Mouse (Mus musculus): Measurements from ENCODE around the gene Cpsf3.

Cpsf3 gene

GRCm38 (mm10) chr12:21284761-21285441 is at the start of gene Cpsf3:
TSS of gene Cpsf3 (plus strand) at chr12:21285391.
- peak in 1 of 2 experiments; percentile 8 for DNase-seq

GRCm38 (mm10) chr12:21241965-21242364 is 43.2 kb upstream of the Cpsf3 start:
- DNase-seq, result no peak

DNA sequence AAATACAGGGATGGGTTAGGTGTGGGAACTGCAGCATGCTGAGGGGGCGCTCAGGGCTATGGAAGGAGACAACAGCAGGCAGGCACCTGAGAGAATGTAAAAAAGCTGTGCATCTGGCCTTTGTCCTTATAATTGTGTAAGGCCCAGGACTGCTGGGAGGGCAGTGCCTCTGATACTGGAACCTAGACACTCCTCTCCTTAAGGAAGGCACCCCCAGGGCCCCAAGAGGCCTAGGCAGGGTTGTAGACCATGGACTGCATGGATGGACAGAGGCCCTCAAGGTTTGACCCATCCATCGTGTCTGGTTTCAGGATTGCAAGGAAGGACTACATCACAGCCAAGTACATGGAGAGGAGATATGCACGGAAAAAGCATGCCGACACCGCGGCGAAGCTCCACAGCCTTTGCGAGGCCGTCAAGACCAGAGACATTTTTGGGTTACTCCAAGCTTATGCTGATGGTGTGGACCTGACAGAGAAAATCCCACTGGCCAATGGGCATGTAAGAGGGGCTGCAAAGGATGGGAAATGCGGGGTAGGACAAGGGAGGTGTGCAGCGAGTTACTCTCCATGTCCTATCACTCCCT is 40.7 kb upstream of the Cpsf3 start:
- no peak for DNase-seq

DNA sequence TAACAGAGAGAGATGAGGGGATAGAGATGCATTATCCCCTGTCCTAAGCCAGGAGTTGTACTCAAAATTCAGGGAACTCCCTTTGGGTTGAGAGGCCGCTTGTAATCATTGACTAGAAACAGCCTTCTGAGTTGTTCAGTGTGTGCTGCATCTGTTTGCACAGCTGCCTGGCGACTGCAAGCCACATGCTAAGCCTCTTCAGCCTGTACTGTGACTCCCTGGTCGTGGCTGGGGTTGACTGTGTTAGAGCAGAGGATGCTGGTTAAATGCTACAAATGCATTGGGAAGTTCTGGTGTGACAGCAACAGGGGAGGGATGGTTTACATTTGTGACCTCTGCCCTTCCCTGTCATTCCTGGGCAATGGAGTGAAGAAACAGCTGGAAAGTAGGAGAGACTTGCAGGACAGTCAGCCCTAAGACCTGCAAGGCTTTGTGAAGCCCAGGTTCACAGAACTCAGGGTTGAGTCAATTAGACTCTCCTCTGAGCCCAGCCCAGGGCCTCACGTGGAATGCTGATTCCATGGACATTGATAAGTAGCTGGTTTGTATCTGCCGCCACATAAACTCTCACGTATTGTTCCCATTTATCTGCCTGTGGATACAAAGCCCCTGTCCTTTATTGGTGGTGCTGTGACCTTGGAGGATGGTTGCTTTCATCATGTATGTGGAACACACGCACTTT is 37.3 kb upstream of the Cpsf3 start:
- DNase-seq, result no peak

- DNase-seq, result no peak
Observed at GRCm38 (mm10) chr12:21260494-21261256, 24.5 kb upstream of the Cpsf3 start.

DNA sequence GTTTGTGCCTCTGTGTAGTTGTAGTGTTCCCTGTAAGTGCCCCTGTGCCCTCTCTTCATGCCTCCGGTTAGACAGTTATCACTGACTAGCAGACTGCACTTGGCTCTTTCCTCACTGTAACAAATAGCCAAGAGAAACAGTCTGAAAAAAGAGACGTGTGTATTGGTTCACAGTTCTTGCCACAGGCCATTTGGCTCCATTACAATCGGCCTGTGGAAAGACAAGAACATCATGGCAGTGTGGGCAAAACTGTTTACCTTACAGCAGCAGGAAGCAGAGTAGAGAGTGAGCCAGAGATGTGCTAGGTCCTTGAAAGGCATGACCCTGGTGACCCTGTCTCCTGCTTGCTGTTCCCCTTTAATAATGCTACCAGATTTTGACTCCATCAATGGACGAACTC is 23.7 kb upstream of the Cpsf3 start:
- DNase-seq, result no peak

DNA sequence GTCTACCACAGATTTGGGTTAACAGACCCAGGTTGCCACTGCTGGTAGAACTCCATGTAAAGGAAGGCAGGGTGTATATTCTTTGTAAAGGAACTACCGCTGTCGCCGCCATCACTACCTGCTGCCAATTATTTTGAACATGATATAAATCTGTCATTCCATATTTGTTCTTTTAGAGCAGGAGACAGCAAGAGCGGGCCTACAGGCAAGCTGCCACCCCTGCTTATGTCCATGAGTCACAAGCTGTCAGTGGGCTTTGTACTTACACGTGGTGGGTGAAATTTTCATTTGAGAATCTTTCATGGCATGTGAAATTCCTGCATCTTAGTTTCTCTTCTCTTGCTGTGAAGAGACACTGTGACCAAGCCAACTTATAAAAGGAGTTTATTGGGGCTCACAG is 21.9 kb upstream of the Cpsf3 start:
- no peak for DNase-seq

DNA sequence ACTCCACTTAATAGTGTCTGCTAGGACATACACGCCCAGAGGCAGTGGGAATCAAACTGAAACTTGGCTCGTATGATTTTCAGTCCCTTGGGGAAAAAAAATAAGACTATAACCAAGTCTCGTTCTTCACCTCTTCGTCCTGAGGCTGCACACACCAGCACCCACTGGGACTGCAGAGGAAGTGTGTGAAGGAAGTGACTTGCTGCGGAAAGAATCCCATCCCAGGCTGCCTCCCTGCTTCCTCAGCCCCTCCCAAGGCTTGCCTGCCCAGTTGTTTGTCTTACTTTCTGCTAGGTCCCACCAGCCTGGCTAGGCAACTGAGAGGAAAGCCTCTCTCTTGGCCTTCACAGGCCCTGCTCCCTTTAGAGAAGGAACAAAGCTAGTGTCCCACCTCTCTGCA is 20.9 kb upstream of the Cpsf3 start:
- DNase-seq, result no peak

GRCm38 (mm10) chr12:21264970-21265369 is 20.2 kb upstream of the Cpsf3 start:
- no peak for DNase-seq

- no peak for DNase-seq
Observed at GRCm38 (mm10) chr12:21265501-21265900, 19.7 kb upstream of the Cpsf3 start.

DNA sequence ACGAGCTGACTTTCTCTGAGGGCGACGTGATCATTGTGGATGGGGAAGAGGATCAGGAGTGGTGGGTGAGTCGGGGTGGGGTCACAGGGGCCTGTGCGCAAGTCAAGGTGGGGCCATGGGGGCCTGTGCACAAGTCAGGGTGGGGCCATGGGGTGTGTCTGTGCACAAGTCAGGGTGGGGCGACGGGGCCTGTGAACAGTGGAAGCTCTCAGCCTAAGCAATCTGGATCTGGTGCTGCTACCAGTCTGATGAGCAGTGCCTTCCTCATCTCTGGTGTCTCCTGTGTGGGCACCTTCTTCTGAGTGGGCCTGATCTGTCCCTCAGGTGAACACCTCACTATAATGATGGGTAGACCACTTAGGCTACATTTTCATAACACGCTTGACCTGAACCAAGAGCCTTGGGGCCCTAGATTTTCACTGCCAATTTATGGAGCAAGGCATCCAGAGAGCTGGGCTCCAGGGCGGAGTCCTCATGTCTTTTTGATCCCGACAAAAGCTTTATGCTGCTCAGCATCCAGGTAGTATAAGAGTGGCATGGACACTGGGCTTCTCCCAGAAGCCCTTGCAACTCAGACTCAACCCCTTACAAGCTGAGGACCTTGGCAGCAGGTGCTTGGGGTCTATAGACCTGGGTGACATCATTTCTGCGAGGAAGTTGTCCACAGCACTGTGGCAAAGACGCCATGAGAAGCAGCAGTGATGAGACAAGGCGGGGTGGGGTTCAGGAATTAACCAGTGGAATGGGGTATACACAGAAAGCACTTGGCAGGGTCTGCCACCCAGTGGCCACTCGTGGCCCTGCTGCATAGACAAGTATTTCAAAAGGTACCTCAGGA is 19.0 kb upstream of the Cpsf3 start:
- DNase-seq, result peak; percentile 69 to 71

- DNase-seq, result no peak
Observed at GRCm38 (mm10) chr12:21266784-21267098, 18.4 kb upstream of the Cpsf3 start.

DNA sequence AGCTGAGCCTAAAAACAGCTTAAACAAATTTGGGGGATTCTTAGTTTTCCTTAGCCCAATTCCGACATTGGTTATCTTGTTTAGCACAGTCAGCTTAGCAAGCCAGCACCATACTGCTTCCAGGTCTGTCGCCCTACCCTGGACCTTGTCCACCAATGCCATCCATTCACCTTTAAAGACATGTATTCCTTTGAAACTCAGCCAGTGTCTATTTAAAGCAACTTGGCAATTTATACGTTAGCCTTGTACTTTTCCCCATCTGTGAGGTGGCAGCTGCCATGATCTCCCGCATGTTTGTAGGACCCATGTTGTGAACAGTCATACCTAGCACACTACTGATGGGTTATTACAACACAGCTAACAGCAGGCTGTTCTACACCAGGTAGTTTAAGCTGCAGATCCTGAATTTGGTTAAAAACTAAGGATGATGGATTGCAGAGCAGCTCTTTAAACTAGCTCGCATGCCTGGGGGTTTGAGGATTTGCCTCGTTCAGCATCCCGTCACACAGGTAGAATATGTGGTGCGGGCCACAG is 17.0 kb upstream of the Cpsf3 start:
- peak; percentile 53 to 57 for DNase-seq

DNA sequence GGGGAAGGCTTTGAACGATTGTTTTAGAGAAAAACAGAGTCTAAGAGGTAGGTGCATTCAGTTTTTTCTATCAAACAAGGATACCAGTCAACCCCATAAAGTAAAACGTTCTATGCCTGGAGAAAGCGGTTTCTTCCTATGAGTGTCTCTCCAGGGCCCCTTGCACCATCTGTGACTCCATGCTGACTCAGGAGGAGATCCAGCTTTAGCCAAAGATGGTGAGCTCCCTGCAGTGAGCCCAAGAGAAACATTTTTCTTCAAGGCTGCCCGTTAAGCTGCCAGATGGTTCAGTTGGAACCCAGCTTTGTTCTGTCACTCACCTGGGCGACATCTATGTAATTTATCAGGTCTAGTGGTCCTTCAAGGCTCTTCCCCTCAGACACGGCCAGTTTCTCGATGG is 10.7 kb upstream of the Cpsf3 start:
- peak; percentile 73 to 78 for DNase-seq

- peak in 1 of 2 experiments; percentile 13 for DNase-seq
Observed at GRCm38 (mm10) chr12:21277352-21277864, 7.8 kb upstream of the Cpsf3 start.

- DNase-seq, result no peak
Observed at GRCm38 (mm10) chr12:21285508-21286242, 484 bp downstream of the Cpsf3 start.

DNA sequence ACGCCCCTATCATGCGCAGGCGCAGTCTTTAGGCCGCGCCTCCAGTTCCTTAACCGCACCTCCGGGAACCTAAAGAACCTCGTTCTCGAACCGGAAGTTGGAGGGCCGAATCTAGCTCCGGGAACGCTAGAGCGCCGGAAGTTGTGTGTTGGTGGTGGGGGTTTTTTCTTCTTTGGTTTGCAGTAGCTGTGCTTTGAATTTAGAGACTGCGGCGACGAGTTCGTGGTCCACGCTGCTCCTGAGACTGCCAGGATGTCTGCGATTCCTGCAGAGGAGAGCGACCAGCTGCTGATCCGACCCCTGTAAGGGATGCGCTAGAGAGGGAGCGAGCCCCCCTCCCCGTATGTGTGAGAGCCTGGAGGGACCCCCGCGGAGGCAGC is 1.0 kb downstream of the Cpsf3 start, which contains the start of gene Itgb1bp1:
TSS of gene Itgb1bp1 (minus strand) at position 42 of the 380 bp plus-strand sequence.
- peak; percentile 98 to 99 for DNase-seq

DNA sequence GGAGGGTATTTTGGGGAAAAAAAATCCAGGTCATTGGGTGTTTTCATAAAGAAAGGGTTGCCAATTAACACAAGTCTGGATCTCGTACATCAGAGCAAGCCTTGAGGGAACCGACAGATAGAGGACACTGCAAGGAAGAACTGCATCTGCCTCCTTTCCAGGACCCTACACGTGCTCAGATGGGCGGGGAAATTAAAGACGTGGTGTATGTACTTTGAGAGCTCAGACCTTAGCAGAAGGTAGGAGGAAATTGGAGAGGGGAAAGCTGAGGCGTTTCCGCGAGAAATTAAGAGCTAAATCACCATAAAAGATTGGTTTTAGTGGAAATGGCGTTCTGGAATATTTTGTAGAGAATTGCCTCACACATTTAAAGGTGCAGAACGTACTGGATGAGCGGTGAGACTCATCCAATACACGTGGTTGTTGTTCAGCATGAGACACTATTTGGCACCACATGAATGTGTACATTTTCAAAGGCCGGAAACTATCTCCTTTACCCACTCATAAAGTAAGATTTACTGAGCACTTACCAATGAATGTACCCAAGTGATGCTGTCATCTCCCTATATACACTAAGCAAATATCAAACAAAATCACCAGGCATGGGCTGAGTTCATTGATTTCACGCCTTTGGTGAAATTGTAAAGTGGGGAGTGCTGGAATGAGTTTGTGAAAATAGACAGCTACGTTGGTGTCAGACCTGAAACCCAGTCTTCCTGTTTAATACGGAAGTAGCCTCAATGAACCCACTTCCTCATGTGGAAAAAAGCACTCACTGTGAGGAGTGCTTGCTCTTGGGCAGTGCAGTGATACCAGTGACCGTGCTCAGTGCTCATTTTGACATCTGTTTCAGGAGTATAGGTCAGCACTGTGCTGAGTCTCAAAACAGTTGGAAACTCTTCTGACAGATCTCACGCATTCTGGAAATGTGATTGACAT is 1.8 kb downstream of the Cpsf3 start:
- no peak for DNase-seq

DNA sequence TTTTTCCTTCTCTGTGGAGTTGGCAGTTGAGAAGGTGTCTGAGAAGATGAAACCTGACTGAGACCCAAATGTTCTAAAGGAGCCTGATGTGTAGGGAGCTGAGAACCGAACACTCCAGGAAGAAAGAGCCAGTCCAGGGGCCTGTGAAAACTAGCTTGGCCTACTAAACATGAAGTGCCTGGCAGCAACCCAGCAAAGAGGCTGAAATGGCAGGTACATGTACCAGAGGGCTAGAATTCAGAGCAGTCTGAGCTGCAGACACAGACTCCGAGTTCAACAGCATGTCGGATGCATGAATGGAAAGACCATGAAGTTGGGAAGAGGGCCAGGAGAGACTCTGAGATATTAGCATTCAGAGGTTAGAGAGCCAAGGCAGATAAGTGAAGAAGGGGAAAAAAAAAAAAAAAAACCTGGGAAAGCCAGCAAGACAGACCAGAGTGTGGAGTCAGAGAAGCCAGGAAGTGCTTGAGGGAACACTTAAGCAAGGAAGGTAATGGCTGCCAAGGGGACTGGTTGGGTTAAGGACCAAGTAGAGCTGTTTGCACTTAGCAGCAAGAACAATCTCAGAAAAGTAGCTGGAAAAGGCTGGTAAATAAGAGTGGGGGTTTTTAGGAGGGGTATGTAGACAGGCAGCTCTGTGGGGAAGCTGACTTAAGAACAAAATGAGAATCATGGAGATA is 3.7 kb downstream of the Cpsf3 start:
- no peak for DNase-seq

DNA sequence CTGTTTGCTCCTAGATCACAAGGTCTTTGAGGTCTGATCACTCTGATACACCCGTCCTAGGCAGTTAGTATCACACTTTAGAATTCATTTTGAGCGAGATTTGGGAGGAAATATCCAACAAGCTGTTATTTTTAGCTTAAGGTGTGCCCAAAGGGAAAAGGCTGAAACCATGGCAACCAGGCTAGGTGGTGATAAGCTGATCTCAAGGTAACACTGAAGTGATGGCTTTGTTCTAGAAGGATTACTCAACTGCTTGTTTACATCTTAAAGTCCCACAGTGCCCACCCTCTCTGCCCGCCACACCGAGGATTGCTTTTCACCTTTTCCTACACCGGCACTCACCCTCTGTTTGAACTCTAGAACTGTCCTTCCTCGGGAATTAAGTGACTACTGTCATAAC is 4.5 kb downstream of the Cpsf3 start:
- no peak for DNase-seq

All from cerebellum, adult 18-20 months (tissue).